Mouse (Mus musculus) MEL-GATA-1-ER (cell line): ENCODE results near the gene Olfr105-ps.

Experiments
- DNase-seq: peaks from one replicate; pipeline ENCODE4 v3.0.0-alpha.2; 2012; ENCODE audit warnings: low read depth; ENCODE audit errors: extremely low read depth

The Olfr105-ps gene

GRCm38 (mm10) chr17:37378733-37379132, at the start of gene Olfr105-ps:
Gene Olfr105-ps (plus strand): TSS chr17:37379033.
- DNase-seq: no peak

- no peak for DNase-seq
Measured at GRCm38 (mm10) chr17:37339598-37339997, 39.2 kb upstream of the Olfr105-ps start, which contains the start of gene Olfr103. Gene Olfr103 (minus strand): TSS chr17:37339698.

- no peak for DNase-seq
Measured at GRCm38 (mm10) chr17:37359282-37359681, 19.6 kb upstream of the Olfr105-ps start, which contains the start of gene Olfr104-ps. Gene Olfr104-ps (plus strand): TSS chr17:37359582.

- no peak for DNase-seq
Measured at GRCm38 (mm10) chr17:37390093-37390492, 11.3 kb downstream of the Olfr105-ps start, which contains the start of gene Olfr106-ps. Gene Olfr106-ps (plus strand): TSS chr17:37390393.

GRCm38 (mm10) chr17:37398926-37399325, 20.1 kb downstream of the Olfr105-ps start, which contains the start of gene Olfr107:
Gene Olfr107 (plus strand): TSS chr17:37399226.
- no peak for DNase-seq

GRCm38 (mm10) chr17:37413380-37413779, 34.5 kb downstream of the Olfr105-ps start:
- no peak for DNase-seq
